Mouse (Mus musculus): ENCODE results near the gene Trmt44. TPM values are rescaled to one million over a fixed set of nuclear protein-coding genes. Genes with fewer than 3 reads are reported as not detected.

Gene Trmt44
- polyA plus RNA-seq (2014; fragmentation: Illumina TruSeq; extraction: RNeasy Lipid Tissue Mini Kit (QIAGEN cat#74804); ENCODE audit: low read depth, low replicate concordance) = 2.4 TPM

DNA sequence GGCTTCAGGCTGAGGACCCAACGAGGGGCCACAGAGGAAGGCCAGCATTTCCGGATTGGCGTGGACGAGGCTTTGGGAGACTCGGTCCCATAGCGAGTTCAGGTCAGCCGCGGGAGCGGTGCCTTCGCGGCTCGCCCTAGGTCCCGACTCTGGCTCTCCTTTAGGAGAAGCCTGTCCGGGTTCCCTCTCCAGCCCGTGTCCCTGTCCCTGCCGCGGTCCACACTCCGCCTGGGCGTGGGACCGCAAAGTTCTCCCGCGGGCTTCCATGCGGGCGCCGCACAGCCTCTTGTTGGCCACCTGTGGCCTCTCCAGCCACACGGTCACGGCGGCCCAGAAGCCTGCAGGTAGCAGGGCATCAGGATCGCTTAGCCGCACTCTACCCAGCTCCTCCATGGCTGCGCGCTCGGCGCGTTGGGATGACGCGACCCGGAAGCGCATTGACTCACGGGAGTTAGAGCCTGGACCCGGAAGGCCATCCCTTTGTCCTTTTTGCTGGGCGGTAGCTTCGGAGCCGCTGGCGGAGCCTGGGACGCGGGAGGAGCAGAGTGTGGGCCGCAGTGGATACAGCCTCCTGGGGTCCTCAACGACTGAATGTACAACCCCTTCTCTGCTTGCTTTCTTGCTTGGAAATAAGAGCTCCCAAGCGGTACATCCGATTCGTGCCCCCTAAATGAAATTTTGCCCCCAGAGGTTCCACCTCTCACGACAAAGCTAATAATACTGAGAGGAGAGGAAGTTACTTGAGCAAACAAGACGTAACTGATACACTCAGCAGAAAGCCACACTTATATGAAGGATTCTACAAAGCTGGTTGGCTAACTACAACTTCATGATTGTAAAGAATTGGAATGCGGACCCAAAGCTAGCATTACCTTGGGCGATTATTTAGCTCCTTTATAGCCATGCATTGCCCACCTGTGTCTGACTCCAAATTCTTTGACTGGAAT lies at the start of gene Trmt44:
Trmt44 (minus strand) TSS at position 418 of the 947 bp plus-strand sequence.

DNA sequence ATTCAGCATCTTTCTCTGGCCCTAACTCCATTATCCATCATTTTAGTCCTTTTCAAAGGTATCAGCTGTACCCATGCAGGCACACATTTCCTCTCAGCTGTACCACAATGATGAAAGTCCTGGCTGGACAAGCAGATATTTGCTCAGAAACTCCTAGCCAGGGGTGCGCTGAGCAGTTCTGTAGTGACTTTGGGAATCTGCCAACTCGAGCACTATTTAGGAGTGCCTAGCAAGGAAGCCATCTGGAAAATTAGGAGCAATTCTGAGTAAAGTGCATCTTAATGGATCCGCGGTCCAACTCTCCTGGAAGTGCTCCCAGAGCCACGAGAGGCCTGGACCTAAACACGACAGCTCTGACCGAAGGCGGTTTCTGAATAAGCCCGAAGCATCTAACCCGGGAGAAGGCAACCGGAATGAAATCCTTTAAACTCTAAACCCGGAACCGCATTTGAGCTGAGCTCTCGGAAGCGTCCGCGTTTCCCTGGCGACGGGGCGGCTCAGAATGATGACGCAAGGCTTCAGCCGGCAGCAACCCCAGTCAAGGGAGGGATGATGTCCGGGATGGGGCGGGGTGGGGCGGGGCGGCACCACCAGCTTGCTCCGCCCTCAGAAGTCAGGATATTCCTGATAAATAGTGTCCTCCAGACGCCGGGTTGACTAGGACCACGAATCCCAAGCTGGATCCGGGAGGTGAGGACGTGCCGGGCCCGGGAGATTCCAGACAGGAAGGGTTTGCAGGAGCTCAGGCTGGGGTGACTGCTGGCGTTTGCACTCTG lies 7.8 kb upstream of the Trmt44 start, which contains the start of gene Acox3:
Acox3 (plus strand) TSS at position 596 of the 776 bp plus-strand sequence.

DNA sequence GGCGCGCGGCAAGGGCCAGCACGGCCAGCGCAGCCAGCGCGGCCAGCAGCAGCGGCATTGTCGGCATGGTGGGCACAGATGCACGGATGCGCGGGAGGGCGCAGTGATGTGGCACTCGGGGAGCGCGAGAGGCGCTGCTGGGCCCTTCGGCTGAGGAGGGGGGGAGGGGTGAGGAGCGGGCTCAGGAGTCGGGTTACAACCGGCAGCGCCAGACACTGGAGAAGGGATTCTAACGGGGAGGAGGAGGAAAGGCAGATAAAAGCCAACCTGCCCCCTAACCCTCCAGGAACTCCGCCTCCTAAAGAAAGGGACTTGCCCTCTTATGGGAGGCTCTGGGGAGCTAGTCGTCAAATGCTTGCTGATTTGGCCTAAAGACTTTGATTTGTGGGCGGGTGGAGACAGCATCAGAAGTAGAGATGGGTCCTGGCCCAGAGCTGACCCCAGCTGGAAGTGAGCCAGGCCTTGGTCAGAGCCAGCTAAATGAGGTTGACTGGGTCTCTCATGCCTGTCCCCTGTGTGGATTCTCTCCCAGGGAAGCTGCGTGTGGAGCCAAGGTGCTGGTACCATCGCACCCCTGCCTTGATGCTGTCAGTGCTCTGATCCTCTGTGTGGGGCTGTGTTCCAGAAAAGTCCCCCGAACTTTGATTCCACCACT lies 49.3 kb downstream of the Trmt44 start, which contains the start of gene Cpz:
Cpz (minus strand) TSS at position 230 of the 655 bp plus-strand sequence.

Other genes starting within 250 kb of the Trmt44 start
- gene Hmx1, start 186.0 kb downstream of the Trmt44 start, polyA plus RNA-seq (2014; fragmentation: Illumina TruSeq; extraction: RNeasy Lipid Tissue Mini Kit (QIAGEN cat#74804); ENCODE audit: low read depth, low replicate concordance) = not detected
- not detected for gene Cpz, start 49.4 kb downstream of the Trmt44 start, polyA plus RNA-seq (2014; fragmentation: Illumina TruSeq; extraction: RNeasy Lipid Tissue Mini Kit (QIAGEN cat#74804); ENCODE audit: low read depth, low replicate concordance)
- gene Acox3, start 8.0 kb upstream of the Trmt44 start, polyA plus RNA-seq (2014; fragmentation: Illumina TruSeq; extraction: RNeasy Lipid Tissue Mini Kit (QIAGEN cat#74804); ENCODE audit: low read depth, low replicate concordance) = 13.2 TPM
- 0.25 TPM for gene Htra3, start 104.7 kb upstream of the Trmt44 start, polyA plus RNA-seq (2014; fragmentation: Illumina TruSeq; extraction: RNeasy Lipid Tissue Mini Kit (QIAGEN cat#74804); ENCODE audit: low read depth, low replicate concordance)
- 0.25 TPM for gene Sh3tc1, start 164.9 kb upstream of the Trmt44 start, polyA plus RNA-seq (2014; fragmentation: Illumina TruSeq; extraction: RNeasy Lipid Tissue Mini Kit (QIAGEN cat#74804); ENCODE audit: low read depth, low replicate concordance)
- gene Ablim2, start 182.8 kb upstream of the Trmt44 start, polyA plus RNA-seq (2014; fragmentation: Illumina TruSeq; extraction: RNeasy Lipid Tissue Mini Kit (QIAGEN cat#74804); ENCODE audit: low read depth, low replicate concordance) = 1.8 TPM

All from sigmoid colon, adult 10 weeks (tissue).